Mouse (Mus musculus) small intestine, adult 2 months (tissue): Measurements from ENCODE around the gene Slc2a1. TPM values are rescaled to one million over a fixed set of nuclear protein-coding genes. Genes with fewer than 3 reads are reported as not detected.

Experiments used
- H3K27ac ChIP-seq: fragments of 200-500 bp; 2 replicates; pipeline ENCODE4 v1.5.1; 2012; ENCODE audit warnings: low read depth, low read length, control low read depth, inconsistent platforms; ENCODE audit not compliant: insufficient read depth
- H3K27me3 ChIP-seq: fragments of 200-500 bp; 2 replicates; pipeline ENCODE4 v1.6.1; 2012; ENCODE audit warnings: mild to moderate bottlenecking, moderate library complexity, low read length, inconsistent platforms; ENCODE audit not compliant: control insufficient read depth, insufficient read depth
- H3K36me3 ChIP-seq: fragments of 200-500 bp; 2 replicates; pipeline ENCODE4 v1.6.1; 2012; ENCODE audit warnings: mild to moderate bottlenecking, low read length, control low read depth, inconsistent platforms; ENCODE audit not compliant: control insufficient read depth, insufficient read depth
- H3K4me1 ChIP-seq: fragments of 200-500 bp; 2 replicates; pipeline ENCODE4 v1.6.1; 2012; ENCODE audit warnings: low read length, inconsistent platforms, mixed read lengths; ENCODE audit not compliant: control insufficient read depth, insufficient read depth, insufficient read length
- H3K4me3 ChIP-seq: fragments of 200-500 bp; 2 replicates; pipeline ENCODE4 v1.5.1; 2012; ENCODE audit warnings: low read depth, mild to moderate bottlenecking, control low read depth, inconsistent platforms, low read length, moderate library complexity
- CTCF ChIP-seq: fragments of 200-500 bp; IDR thresholded peaks from 2 replicates; pipeline ENCODE4 v1.5.1; 2012; ENCODE audit warnings: low read depth, mild to moderate bottlenecking, control low read depth, inconsistent platforms, low read length, moderate library complexity, mixed read lengths; ENCODE audit not compliant: insufficient replicate concordance, insufficient read length; ENCODE audit errors: extremely low read depth
- POLR2A ChIP-seq: fragments of 200-500 bp; IDR thresholded peaks from 2 replicates; pipeline ENCODE4 v1.6.1; 2012; ENCODE audit warnings: low read depth, mild to moderate bottlenecking, control low read depth, inconsistent platforms, low read length, moderate library complexity
- WGBS: fragments of 180-500 bp; shearing (Covaris S2); methylation state at CpG from one replicate; pipeline ENCODE4 v1.1.7; 2018; 5-methylcytosine and 5-hydroxymethylcytosine counted together
- polyA plus RNA-seq: library from polyadenylated mRNA; depleted of rRNA; stranded (reverse); fragments of >200 nt; gene quantifications from 2 replicates; pipeline ENCODE4 v1.2.3, GENCODE M21; 2012

The Slc2a1 gene
- polyA plus RNA-seq, 1 experiment: 20.1 TPM

DNA sequence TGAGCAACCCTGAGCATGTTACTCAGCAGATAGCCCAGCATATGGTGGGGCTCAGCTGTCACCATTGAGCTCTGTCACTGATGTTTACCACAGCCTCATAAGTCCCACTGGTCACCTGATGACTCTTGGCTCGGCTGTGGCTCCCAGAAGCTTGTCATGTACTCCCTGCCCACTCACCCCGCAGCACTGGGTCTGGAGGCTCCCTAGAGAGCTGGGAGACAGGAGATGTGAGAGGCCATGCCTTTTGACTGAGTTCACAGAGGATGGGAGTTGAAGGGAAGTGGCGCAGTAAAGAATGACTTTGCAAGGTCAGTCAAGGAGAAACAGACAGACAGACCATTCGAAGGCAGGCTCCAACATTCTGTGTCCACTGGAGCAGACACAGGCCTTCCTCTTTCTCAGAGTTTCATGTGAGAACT is 10.2 kb downstream of the Slc2a1 start:
- TF ChIP-seq CTCF (no peak), POLR2A (no peak)
- 75% methylated on average over 4 of the region's 4 CpGs for WGBS
- Histone ChIP-seq H3K4me3 (no peak overlapping the region), H3K36me3 (no peaks in the 10 kb centered on the region), H3K27me3 (no peaks in the 10 kb centered on the region), H3K4me1 (peaks cover 15% of the 10 kb centered on the region; the same call in 1 of the 2 replicates), H3K27ac (no peak overlapping the region)

DNA sequence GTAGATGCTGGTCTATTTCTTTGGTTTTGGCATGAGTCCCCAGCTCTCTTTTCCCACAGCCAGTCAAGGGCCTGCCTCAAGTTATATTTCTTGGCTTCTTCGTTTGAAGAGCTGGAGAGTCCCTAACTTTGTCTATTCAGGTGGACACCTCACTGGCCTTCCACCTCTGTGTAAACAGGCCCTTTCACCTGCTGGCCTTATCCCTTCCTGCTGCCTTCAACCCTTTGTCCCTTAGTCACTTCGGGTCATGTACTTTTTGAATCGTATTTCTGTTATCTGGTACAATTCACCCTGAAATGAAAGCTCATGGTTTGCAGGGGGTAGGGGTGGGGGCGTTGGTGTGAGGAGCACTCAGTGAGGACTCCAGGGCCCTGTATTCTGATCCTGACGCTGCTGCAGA is 10.8 kb downstream of the Slc2a1 start:
- WGBS: 70% methylated on average over 5 of the region's 5 CpGs
- Histone ChIP-seq H3K27me3 (no peaks in the 10 kb centered on the region), H3K36me3 (no peaks in the 10 kb centered on the region), H3K4me3 (no peak overlapping the region), H3K4me1 (peaks cover 19% of the 10 kb centered on the region; the same call in 1 of the 2 replicates), H3K27ac (no peak overlapping the region)
- TF ChIP-seq CTCF (no peak), POLR2A (no peak)

DNA sequence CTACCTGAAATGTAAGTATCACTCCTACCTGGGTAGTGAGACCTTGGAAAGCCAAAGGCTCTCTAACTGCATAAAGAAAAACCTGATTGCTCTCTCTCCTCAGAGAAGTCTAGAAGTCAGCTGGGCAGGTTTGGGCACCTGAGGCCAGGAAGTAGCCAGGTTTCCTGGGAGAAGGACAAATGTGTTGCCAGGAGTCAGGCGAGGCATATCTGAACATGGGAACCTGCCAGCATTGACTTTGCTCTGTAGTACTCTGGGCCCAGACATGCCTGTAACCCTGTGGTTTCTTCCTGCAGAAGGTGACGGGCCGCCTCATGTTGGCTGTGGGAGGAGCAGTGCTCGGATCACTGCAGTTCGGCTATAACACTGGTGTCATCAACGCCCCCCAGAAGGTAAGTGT is 11.6 kb downstream of the Slc2a1 start:
- no peak overlapping the region for H3K27ac ChIP-seq
- TF ChIP-seq POLR2A (no peak), CTCF (no peak)
- WGBS: 83% methylated on average over 6 of the region's 6 CpGs
- H3K27me3 ChIP-seq: no peaks in the 10 kb centered on the region
- H3K4me1 ChIP-seq: peaks cover 24% of the 10 kb centered on the region
- no peaks in the 10 kb centered on the region for H3K36me3 ChIP-seq
- no peak overlapping the region for H3K4me3 ChIP-seq

DNA sequence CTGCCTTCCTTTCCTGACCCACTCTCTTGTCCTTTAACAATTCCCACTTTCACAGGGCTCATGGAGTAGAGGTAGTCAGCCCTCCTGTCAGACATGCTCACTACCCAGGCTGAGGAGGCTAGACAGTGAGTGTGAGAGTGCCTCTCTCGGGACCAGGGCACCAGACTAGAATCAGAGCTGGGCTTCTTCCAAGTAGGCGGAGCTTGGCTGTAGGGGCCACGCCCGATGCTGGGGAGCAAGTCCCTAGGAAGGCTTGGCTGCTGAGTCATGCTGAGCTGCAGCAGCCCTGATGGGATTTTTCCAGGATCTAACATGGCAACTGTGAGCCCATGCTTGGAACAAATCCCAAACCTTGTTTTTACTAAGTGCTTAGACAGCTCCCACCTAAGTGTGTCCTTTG is 12.7 kb downstream of the Slc2a1 start:
- peaks cover 27% of the 10 kb centered on the region for H3K4me1 ChIP-seq
- no peak for TF ChIP-seq POLR2A
- TF ChIP-seq CTCF: no peak
- 17% methylated on average over 4 of the region's 4 CpGs for WGBS
- H3K27me3 ChIP-seq: no peaks in the 10 kb centered on the region
- H3K27ac ChIP-seq: no peak overlapping the region
- H3K4me3 ChIP-seq: no peak overlapping the region
- no peaks in the 10 kb centered on the region for H3K36me3 ChIP-seq

DNA sequence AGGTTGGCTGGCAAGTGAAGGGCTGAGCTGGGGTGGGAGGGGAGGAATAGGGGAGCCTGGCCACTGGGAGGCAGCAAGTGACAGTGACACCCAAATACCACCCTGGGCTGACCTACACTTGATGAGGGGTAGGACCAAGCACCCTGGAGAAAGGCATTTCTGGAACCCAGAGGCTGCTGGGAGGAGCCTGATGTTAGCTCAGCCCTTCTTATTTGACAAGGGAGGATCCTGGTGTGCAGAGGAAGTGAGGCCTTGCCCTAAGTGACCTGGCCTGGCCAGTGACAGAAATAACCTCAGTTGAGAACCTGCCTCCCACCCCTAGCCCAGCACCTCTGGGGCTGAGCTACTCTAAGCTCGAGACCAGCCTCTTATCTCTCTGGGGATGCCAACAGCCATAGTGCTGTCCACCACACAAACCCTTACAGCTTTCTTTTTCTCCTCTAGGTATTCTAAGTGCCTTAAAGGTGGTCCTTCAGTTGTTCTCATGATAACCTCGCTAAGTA is 16.3 kb downstream of the Slc2a1 start:
- Histone ChIP-seq H3K27me3 (no peaks in the 10 kb centered on the region), H3K4me3 (no peak overlapping the region), H3K4me1 (peaks cover 25% of the 10 kb centered on the region), H3K27ac (peak overlapping the region; percentile 37), H3K36me3 (no peaks in the 10 kb centered on the region)
- TF ChIP-seq CTCF (no peak), POLR2A (no peak)
- 66% methylated on average over 2 of the region's 2 CpGs for whole genome bisulfite sequencing

DNA sequence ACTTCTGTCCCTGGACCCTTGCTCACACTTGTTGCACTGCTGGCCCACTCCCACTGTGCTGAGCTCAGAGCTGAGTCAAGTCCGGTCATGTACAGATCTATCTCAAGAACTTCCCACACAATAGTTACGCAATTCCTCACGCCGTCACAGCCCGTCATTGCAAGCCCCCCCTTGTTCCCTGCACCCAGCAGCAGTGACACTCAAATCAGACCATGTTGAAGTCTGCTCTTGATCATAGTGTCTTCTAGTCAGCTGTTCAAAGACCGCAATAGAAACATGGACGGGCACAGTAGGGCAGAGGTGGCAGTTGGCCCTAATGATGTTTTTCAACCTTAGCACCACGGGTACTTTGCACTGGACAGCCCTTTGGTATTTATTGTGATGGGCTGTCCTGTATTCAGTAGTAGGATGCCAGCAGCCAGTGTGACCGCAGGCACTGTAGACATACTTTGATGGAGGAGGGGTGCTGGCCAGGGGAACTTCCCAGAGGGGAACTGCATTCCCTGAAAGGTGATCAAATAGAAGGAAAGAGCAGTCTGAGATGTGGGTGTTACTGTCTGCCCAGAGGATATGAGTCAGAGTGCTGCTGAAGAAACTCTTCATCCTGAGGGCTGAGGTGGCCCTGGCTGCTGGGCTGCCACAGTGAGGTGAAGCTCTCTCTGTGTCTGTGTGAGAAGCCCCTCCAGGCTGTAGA is 17.2 kb downstream of the Slc2a1 start:
- Histone ChIP-seq H3K4me1 (peaks cover 25% of the 10 kb centered on the region), H3K27ac (peak overlapping the region; percentile 37), H3K27me3 (no peaks in the 10 kb centered on the region), H3K36me3 (no peaks in the 10 kb centered on the region), H3K4me3 (no peak overlapping the region)
- TF ChIP-seq CTCF (no peak), POLR2A (no peak)
- WGBS: 67% methylated on average over 9 of the region's 9 CpGs

DNA sequence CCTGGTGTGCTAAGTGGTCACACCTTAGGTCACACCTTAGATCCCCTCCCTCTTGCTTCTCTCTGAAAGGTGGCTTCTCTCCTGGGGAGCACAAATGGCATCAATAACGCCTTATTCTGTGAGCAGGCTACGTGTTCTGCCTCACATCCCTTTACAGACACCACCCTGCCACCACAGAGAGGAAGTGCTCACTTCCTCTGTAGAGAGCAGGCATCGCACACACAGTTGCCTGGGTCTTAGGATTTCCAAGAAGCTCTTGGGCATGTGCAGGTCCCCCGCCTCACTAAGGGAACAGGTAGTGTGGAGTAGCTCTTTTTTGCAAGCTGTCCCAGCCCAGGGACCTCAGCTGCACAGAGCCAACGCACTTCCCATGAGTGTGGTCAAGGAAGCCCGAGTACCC is 18.7 kb downstream of the Slc2a1 start:
- Histone ChIP-seq H3K27ac (peak overlapping the region; percentile 8; the same call in 1 of the 2 replicates), H3K4me1 (peaks cover 16% of the 10 kb centered on the region), H3K36me3 (peaks cover under 1% of the 10 kb centered on the region; the same call in 1 of the 2 replicates), H3K4me3 (no peak overlapping the region), H3K27me3 (no peaks in the 10 kb centered on the region)
- 80% methylated on average over 6 of the region's 6 CpGs for WGBS
- TF ChIP-seq POLR2A (no peak), CTCF (no peak)
